Mouse (Mus musculus) erythroblast, embryonic 14.5 days (primary cell): Measurements from ENCODE around the gene Brinp2.

Experiments
- GATA1 ChIP-seq: IDR thresholded peaks from 2 replicates; pipeline ENCODE4 v1.6.1; 2012; ENCODE audit warnings: low read length, inconsistent platforms, mixed read lengths
- TAL1 ChIP-seq: IDR thresholded peaks from 3 replicates; pipeline ENCODE4 v1.6.1; 2012; ENCODE audit warnings: low read length, inconsistent platforms, mixed read lengths

- TF ChIP-seq GATA1, result no peak
- TF ChIP-seq TAL1, result no peak
These were observed 103.4 kb downstream of the Brinp2 start for GRCm38 (mm10) chr1:158252682-158253222.
